Mouse (Mus musculus) left cerebral cortex, adult 2 months (tissue): ENCODE measurements around the gene Etv2. TPM values are rescaled to one million over a fixed set of nuclear protein-coding genes. Genes with fewer than 3 reads are reported as not detected.

Experiments
- DNase-seq, 2 experiments: peaks; one replicate each; pipeline ENCODE4 v3.0.0; 2021 to 2022; ENCODE audit warnings: low spot score in 2 of 2, mixed read lengths in 1 of 2; ENCODE audit errors: extremely low spot score in 1 of 2
- H3K27ac ChIP-seq: fragments of 200-600 bp; 2 replicates; pipeline ENCODE4 v1.8.1; 2022
- H3K4me3 ChIP-seq: fragments of 200-600 bp; 2 replicates; pipeline ENCODE4 v1.8.1; 2022
- CTCF ChIP-seq: fragments of 200-600 bp; IDR thresholded peaks from 2 replicates; pipeline ENCODE4 v1.8.1; 2022; ENCODE audit warnings: antibody characterized with exemption, mild to moderate bottlenecking, moderate library complexity
- intact Hi-C: fragments of 180-260 bp; cut with DNase I; formaldehyde crosslinking; loops from one replicate; pipeline ENCODE4 v1.15.1; 2025
- long read RNA-seq, 2 experiments: library from polyadenylated mRNA; stranded (forward); transcript quantifications; one replicate each; pipeline ENCODE4 v2.0.0; 2021; ENCODE audit warnings: borderline mapping rate in 2 of 2
- total RNA-seq, 2 experiments: library from RNA; stranded (reverse); gene quantifications; 2 replicates each; pipeline ENCODE4 v1.2.3; 2021

Gene Etv2
- total RNA-seq: not detected
- long read RNA-seq, experiment 1: 0 reads
- long read RNA-seq, experiment 2: 0 reads

DNA sequence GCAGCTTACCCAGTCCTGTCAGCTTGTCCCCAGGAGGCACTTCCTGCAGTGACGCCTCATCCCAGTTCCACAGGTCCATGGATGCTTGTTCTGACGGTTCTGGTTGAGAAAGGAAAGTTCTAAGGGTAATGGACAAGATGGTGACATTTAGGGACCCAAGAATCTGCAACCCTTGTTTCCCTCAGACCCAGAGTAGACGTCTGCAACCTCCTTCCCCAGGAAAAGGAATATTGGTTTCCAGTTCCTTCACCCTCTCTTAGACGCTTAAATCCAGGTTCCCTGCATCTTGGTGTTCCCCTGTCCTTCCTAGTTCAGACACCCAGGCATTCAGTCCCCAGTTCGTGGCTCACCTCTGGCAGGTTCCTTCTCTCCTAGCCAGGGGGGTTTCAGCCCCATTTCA lies at the start of gene Etv2:
Gene Etv2, minus strand, starts transcription at position 101 of the 400 bp plus-strand sequence.
- Histone ChIP-seq H3K4me3 (no peak within 1 kb of the TSS), H3K27ac (no peak within 1 kb of the TSS)
- DNase-seq: no peak
- intact Hi-C loops: no loop called here
- no peak for TF ChIP-seq CTCF

DNA sequence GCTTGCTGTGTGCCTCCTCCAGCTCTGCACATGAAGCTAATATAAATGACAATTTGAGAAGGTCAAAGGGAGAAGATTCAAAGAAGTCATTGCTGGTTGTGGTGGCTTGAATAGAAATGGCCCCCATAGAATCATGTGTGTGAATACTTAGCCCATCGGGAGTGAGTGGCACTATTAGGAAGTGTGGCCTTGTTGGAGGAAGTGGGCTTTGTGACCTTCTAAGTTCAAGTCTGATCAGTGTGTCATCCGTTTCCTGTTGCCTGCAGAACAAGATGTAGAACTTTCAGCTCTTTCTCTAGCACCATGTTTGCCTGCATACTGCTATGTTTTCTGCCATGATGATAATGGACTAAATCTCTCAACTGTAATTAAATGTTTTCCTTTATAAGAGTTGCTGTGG lies 47.8 kb upstream of the Etv2 start:
- H3K27ac ChIP-seq: no peak overlapping the region
- DNase-seq: no peak
- no peak overlapping the region for H3K4me3 ChIP-seq
- intact Hi-C loops: loop anchor here (5.0 kb wide), 2 partner anchors 34 to 84 kb away; no protein-coding TSS in a partner anchor
- TF ChIP-seq CTCF: no peak

DNA sequence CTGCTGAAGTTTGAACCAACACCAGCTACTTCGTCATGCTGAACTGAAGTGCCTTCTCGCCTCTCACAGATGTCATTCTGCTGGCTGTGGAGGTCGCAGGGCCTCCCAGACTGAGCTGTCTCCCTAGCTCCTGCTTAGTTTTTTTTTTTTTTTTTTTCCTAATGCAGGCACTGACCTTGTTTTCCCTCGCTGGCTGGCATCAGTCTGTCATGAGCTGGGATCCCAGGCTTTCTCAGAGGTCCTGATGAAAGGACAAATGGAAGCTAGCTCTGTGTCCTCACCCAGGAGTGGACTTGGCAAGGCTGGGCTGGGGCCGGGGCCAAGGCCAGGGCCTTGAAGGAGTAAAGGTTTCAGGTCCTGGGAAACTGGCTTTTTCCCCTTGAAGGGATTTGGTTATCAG lies 46.2 kb upstream of the Etv2 start:
- Histone ChIP-seq H3K27ac (no peak overlapping the region), H3K4me3 (no peak overlapping the region)
- no peak for DNase-seq
- TF ChIP-seq CTCF: no peak
- intact Hi-C loops: loop anchor here (5.0 kb wide), 2 partner anchors 35 to 85 kb away; no protein-coding TSS in a partner anchor

DNA sequence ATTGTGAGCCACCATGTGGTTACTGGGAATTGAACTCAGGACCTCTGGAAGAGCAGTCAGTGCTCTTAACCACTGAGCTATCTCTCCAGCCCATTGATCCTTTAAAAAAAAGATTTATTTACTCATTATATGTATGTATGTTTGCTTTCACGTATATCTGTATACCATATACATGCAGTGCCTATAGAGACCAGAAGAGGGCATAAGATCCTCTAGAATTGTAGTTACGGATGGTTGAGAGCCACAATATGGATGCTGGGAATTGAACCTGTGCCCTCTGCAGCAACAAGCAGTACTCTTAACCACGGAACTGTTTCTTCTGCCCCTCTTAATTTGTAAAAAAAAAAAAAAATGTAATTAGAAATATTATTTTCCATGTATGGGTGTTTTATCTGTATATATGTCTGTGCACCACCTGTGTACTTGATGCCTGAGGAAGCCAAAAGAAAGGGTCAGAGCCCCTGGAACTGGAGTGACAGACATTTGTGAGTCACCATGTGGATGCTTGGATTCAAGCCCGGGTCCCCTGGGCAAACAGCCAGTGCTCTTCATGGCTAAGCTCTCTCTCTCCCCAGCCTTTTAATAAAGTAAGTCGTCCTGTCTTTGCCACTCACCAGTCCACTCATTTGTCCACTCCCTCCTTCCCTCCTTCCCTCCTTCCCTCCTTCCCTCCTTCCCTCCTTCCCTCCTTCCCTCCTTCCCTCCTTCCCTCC lies 42.8 kb upstream of the Etv2 start:
- Histone ChIP-seq H3K27ac (no peak overlapping the region), H3K4me3 (no peak overlapping the region)
- intact Hi-C loops: no loop called here
- DNase-seq: no peak
- peak; percentile 16 for TF ChIP-seq CTCF

DNA sequence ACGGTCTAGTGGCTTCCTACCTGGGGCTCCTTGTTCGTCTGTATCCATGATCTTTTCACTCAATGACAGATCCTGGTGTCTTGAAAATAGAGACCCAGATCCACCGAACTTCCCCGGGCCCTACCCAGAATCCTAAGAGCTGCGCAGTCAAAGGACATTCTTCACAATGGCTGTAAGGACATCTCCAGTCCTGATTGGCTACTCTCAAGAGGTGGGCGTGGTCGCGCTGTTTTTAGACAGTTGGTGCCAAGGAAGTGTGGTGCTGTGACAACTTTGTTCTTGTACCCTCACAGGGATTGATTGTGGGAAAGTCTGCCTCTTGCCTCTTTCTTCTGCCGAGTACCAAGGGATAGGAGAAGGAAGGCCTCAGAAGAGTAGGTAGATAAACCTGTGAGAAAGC lies 35.8 kb upstream of the Etv2 start, which contains the start of gene Pmis2:
Gene Pmis2, minus strand, starts transcription at position 126 of the 400 bp plus-strand sequence.
- no peak for DNase-seq
- no peak for TF ChIP-seq CTCF
- intact Hi-C loops: no loop called here
- H3K4me3 ChIP-seq: no peak within 1 kb of the TSS
- H3K27ac ChIP-seq: no peak within 1 kb of the TSS

DNA sequence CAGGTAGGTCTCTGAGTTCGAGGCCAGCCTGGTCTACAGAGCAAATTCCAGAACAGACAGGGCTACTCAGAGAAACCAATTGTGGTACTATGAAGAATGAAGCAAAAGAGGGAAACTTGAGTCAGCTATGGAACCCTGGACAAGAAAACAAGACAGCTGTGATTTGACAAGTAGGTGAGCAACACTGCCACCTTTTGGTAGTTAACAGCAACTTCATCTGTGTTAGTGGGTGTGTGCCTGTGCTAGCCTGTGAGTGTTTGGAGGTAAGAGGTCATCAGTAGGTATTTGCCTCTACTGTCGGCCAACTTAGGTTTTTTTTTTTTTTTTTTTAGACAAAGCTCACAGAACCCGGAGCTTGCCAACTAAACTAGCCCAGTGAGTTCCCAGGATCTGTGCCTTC lies 33.6 kb upstream of the Etv2 start:
- peak; percentile 34 for TF ChIP-seq CTCF
- intact Hi-C loops: loop anchor here (5.0 kb wide), 1 partner anchor 188 kb away; the partner anchor contains the start of gene Ffar3
- Histone ChIP-seq H3K27ac (no peak overlapping the region), H3K4me3 (no peak overlapping the region)
- no peak for DNase-seq

DNA sequence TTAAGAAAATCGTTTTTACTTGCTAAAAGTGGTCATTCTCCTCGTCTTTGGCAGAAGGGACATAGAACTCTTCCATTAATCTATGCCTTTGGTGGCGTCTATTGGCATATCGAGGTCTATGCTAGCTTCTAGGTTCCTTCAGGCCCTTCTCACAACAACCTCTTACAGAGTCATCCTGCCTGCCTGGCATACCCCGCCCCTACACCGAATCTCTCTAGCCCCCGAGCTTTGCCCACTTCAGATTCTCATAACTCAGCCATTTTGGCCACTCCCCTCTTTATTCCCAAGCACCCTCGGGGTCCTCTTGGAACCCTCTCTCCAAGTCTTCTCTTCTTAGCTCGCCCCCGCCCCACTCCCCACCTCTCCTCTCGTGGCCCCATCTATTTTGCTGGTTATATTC lies 29.7 kb upstream of the Etv2 start:
- Histone ChIP-seq H3K27ac (peak overlapping the region; percentile 64), H3K4me3 (peak overlapping the region; percentile 68)
- DNase-seq: no peak
- no peak for TF ChIP-seq CTCF
- intact Hi-C loops: loop anchor here (1.0 to 5.0 kb wide), 2 partner anchors 64 to 192 kb away; partner anchors contain the start of genes Ffar3 and Tmem147

DNA sequence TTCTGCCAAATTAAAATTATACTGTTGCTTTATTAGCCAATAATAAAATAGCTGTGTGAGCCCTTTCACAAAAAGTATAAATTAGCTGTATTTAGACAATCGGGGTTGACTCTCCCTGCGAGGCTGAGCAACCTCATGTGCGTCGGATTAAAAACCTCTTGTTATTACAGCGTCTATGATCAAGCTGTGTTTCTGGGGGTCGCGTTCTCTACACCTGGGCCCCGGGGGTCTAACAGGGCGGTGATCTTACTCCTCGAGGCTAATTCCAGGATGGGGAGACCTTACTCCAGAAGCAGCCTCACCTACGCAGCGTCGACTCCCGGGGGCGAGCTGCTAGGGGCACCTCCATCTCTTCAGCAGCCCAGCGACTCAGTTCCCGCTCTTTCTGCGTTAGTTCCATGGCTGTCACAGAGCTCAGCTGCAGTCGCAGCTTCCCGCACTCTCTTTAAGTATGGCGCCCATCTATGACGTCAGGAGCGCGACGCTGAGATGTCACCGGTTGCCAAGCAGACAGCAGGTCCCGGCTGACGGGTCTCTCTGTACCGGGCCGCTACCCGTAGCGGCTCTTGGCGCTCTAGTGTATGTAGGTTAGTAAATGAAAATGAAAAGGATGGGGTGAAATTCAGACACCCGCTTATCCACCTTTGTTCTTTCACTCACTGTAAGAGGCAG lies 29.0 kb upstream of the Etv2 start, which contains the start of gene Haus5:
Gene Haus5, minus strand, starts transcription at position 466 of the 672 bp plus-strand sequence.
- TF ChIP-seq CTCF: no peak
- intact Hi-C loops: loop anchor here (1.0 to 5.0 kb wide), 2 partner anchors 65 to 193 kb away; partner anchors contain the start of genes Ffar3 and Tmem147
- peak within 1 kb of the TSS; percentile 64 for H3K27ac ChIP-seq
- peak within 1 kb of the TSS; percentile 68 for H3K4me3 ChIP-seq
- peak; percentile 89 to 91 for DNase-seq

DNA sequence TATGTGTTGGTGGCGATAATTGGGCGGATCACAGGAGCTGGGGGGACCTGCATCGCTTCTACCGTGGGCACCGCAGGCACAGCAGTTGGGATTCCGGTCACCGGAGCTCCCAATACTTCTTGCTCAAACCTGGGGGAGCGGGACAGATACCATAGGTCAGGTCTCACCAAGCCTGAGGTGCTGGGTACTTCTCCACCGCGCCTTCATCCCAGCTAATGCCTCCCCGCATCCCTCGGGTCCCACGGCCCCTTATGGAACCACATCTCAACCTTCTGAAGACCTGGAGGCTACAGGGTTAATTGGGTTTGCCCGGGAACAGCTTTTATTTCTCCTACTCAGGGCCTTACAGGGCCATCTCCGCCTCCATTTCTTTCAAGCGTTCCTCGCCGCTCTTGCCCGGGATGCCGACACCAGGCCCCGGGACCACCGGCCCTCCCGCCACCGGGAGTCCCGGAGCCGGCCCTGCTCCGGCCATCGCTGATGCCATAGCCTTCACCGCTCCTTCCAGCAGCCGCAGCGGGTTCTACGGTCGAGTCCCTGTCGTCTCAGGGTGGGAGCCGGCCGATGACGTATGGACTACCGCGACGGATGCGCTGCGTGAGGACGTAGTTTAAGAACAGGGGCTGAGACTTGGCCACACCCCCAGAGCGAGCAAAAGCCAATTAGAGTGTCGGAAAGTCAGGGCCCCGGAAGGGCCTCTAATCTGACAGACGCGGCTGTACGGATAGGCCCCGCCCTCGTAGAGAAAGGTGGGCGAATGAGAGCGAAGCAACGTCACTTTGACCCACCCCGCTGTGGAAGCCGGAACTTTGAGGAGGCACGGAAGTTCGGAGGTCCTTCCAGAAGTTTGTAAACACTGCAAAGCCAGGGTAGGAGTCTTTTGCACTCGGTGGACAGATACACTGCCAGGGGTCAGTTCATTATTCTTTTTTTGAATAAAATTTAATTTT lies 14.2 kb upstream of the Etv2 start, which contains the start of gene Rbm42:
Gene Rbm42, minus strand, starts transcription at position 727 of the 950 bp plus-strand sequence.
- Histone ChIP-seq H3K4me3 (peak within 1 kb of the TSS; percentile 81), H3K27ac (peak within 1 kb of the TSS; percentile 90)
- no peak for TF ChIP-seq CTCF
- intact Hi-C loops: loop anchor here (1.0 kb wide), 1 partner anchor 79 kb away; the partner anchor contains the start of gene Tmem147
- peak; percentile 98 for DNase-seq

DNA sequence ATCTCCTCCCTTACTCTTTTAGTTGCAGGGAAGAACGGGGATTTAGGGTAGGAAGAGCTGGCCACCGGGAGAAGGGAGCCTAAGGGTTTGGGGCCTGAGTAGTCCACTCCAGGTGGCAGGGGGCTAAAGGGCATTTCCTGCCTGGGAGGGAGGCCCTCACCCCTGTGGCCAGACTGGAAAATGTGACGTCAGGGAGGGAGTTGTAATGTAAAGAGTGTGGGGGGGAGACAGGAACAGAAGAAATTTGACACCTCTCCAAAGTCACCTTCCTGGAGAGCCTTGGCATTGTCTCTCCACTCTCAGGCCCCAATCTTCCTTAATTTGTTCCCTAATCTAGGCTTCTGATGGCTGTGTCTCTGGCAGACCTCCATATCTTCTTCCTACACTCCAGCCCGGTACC lies 3.4 kb upstream of the Etv2 start:
- DNase-seq: no peak
- TF ChIP-seq CTCF: no peak
- intact Hi-C loops: no loop called here
- Histone ChIP-seq H3K27ac (no peak overlapping the region), H3K4me3 (no peak overlapping the region)

DNA sequence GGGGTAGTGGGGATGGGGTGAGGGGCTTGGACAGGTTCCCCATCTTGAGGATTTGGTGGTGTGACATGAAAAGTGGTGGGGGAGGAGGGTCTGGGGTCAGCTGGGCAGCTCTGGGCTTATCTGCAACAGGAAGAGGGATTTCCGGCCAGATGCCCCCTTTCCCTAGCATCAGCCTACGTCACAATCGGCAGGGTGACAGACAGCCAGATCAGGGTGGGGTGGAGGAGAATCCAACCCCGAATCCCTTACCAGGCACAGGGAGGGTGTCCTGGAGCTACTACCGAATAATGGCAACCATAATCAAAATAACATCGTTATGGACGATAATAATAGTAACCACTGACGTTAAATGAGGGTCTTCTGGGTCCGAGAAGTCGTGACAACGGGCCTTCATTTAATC lies 743 bp upstream of the Etv2 start:
- no peak overlapping the region for H3K4me3 ChIP-seq
- no peak for TF ChIP-seq CTCF
- H3K27ac ChIP-seq: no peak overlapping the region
- no peak for DNase-seq
- intact Hi-C loops: no loop called here
